Mouse (Mus musculus) gastrocnemius, adult 18-20 months (tissue): ENCODE measurements around the gene Acad12. TPM values are rescaled to one million over a fixed set of nuclear protein-coding genes. Genes with fewer than 3 reads are reported as not detected.

ENCODE experiments used
- DNase-seq: peaks from one replicate; pipeline ENCODE4 v3.0.0; 2021; ENCODE audit warnings: low spot score
- total RNA-seq, 2 experiments: library from RNA; stranded (reverse); gene quantifications; 2 replicates each; pipeline ENCODE4 v1.2.3; 2021

Gene Acad12
- total RNA-seq, 2 experiments from 2014 or later, result 26.0 to 27.8 TPM

GRCm38 (mm10) chr5:121585005-121585404 is 33.7 kb downstream of the Acad12 start:
- DNase-seq, result no peak

GRCm38 (mm10) chr5:121583765-121584501 is 34.8 kb downstream of the Acad12 start:
- peak; percentile 97 for DNase-seq

- DNase-seq, result no peak
Observed at GRCm38 (mm10) chr5:121581945-121582344, 36.8 kb downstream of the Acad12 start.

GRCm38 (mm10) chr5:121576927-121577488 is 41.7 kb downstream of the Acad12 start:
- peak; percentile 81 for DNase-seq

GRCm38 (mm10) chr5:121575867-121576266 is 42.9 kb downstream of the Acad12 start:
- no peak for DNase-seq

GRCm38 (mm10) chr5:121574145-121574544 is 44.6 kb downstream of the Acad12 start:
- no peak for DNase-seq

- no peak for DNase-seq
Observed at GRCm38 (mm10) chr5:121570787-121571186, 48.0 kb downstream of the Acad12 start.

GRCm38 (mm10) chr5:121569881-121570420 is 48.8 kb downstream of the Acad12 start:
- DNase-seq, result no peak

- DNase-seq, result no peak
Observed at GRCm38 (mm10) chr5:121566035-121566681, 52.6 kb downstream of the Acad12 start.

- DNase-seq, result peak; percentile 90
Observed at GRCm38 (mm10) chr5:121564468-121564895, 54.3 kb downstream of the Acad12 start.

GRCm38 (mm10) chr5:121562436-121562835 is 56.3 kb downstream of the Acad12 start:
- DNase-seq, result no peak

- peak; percentile 78 for DNase-seq
Observed at GRCm38 (mm10) chr5:121549196-121549595, 69.5 kb downstream of the Acad12 start.

GRCm38 (mm10) chr5:121547084-121547483 is 71.7 kb downstream of the Acad12 start:
- no peak for DNase-seq

Other genes starting within 250 kb of the Acad12 start
- gene Trafd1, start 233.3 kb downstream of the Acad12 start, total RNA-seq, result 10 to 100 TPM; 45.9 to 48.0 TPM
- 10 to 100 TPM; 25.9 to 29.7 TPM for gene Naa25, start 221.0 kb downstream of the Acad12 start, total RNA-seq
- 1 to 10 TPM; 7.4 to 7.5 TPM for gene Tmem116, start 167.0 kb downstream of the Acad12 start, total RNA-seq
- gene Erp29, start 166.4 kb downstream of the Acad12 start, total RNA-seq, result 10 to 100 TPM; 28.6 to 38.1 TPM
- not detected for gene Adam1b, start 115.5 kb downstream of the Acad12 start, total RNA-seq
- gene Adam1a, start 73.5 kb downstream of the Acad12 start, total RNA-seq, result 1 to 10 TPM; 1.7 to 2.0 TPM
- gene Gm42878, start 73.5 kb downstream of the Acad12 start, total RNA-seq, result not detected
- 100 to 1,000 TPM; 133 to 140 TPM for gene Mapkapk5, start 73.0 kb downstream of the Acad12 start, total RNA-seq
- 100 to 1,000 TPM; 172 to 203 TPM for gene Aldh2, start 25.1 kb downstream of the Acad12 start, total RNA-seq
- gene Acad10, start 41.6 kb upstream of the Acad12 start, total RNA-seq, result 10 to 100 TPM; 10.2 to 11.8 TPM
- 10 to 100 TPM; 29.7 to 31.8 TPM for gene Brap, start 41.6 kb upstream of the Acad12 start, total RNA-seq
- 100 to 1,000 TPM in 1 of 2 experiments, 10 to 100 TPM in 1; 80.1 to 109 TPM for gene Atxn2, start 92.4 kb upstream of the Acad12 start, total RNA-seq
- gene Sh2b3, start 218.7 kb upstream of the Acad12 start, total RNA-seq, result 10 to 100 TPM; 11.4 to 13.0 TPM
- 1 to 10 TPM; 4.4 to 5.7 TPM for gene Pheta1, start 230.0 kb upstream of the Acad12 start, total RNA-seq